Mouse (Mus musculus): ENCODE results near the gene Mipep.

Mipep gene

GRCm38 (mm10) chr14:60871831-60872230 is 87.5 kb downstream of the Mipep start:
- no peak for DNase-seq (ENCODE audit: low spot score)

- no peak for DNase-seq (ENCODE audit: low spot score)
These were observed 97.7 kb downstream of the Mipep start for GRCm38 (mm10) chr14:60882106-60882505.

DNA sequence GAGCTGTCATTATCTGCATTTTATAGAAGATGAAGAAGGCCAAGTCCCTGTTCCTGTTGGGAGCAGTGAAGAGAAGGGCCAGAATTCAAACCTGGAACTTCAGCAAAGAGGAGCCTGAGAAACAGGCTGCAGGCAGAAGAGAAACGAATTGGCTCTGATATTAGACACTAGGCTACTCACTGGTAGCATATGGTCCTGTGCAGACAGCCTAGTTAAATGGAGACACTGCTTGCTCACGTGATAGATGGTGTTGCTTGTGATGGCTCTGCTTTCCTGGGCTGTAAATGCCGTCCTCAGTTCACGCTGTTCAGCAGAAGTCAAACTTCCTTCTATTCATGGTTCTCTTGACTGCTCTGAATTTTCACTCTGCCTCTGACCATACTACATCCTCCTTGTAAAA is 98.3 kb downstream of the Mipep start:
- DNase-seq (ENCODE audit: low spot score), result no peak

DNA sequence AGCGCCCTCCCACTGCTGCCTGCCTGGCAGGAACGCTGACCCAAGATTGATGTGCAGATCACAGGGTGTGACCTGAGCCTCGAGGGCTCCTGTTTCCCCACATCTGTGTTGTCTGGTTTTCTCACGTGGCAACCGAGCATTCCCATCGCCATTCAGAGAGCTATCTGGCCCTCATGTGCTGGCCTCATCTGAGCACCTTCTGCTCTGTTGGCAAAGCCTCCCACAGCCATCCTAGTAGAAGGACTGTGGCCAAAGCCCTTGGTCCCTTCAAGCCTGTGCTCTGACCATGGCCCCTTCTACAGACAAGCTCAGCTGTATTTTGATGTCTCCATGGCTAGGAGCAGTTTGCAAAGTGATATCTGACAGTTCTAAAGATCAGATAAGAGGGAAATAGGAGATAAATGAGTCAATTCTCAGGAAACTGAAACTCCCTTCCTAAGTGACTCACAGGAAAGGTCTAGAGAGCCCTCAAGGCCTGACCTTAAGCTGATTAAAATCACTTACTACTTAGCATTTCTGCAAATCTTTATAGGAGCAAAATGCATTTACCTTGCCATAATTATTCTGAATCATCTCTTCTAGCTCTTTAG is 101.1 kb downstream of the Mipep start:
- no peak for DNase-seq (ENCODE audit: low spot score)

DNA sequence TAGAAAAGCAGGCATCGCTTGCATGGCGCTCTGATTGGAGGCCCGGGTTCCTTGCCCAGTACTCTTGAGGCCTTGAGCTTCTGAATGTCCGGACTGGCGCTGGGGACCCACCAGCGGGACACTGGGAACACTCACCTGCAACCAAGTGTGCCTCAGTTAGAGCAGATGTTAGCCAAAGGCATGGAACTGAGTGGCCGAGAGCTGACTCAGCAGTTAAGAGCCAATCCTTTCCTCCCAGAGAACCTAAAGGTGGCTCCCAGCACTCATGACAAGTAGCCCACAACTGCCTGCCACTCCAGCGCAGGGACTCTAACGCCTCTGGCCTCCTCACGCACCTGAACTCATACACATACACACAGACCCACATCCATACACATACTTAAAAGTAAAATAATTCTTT is 109.5 kb downstream of the Mipep start:
- no peak for DNase-seq (ENCODE audit: low spot score)

GRCm38 (mm10) chr14:60895172-60896000 is 111.0 kb downstream of the Mipep start:
- DNase-seq (ENCODE audit: low spot score), result no peak

GRCm38 (mm10) chr14:60898086-60898667 is 113.8 kb downstream of the Mipep start:
- no peak for DNase-seq (ENCODE audit: low spot score)

DNA sequence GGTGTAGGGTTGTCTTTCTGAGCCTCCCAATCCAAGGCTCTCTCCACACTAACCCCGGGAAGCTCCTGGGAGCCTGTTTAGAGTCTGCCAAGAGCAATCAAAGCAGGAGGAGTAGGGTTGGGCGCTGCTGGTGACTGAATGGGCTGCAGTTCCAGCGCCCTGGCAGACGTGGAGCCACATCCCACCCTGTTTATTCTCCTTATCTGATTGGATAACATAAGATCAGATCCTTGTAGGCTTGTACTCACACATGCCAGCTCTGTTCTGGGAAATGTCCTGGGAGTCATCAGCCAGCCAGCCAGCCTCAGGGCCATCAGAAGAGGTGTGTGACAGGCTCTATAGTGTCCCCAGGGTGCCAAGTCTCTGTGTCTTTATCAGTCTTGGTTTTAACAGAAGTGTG is 120.1 kb downstream of the Mipep start:
- no peak for DNase-seq (ENCODE audit: low spot score)

GRCm38 (mm10) chr14:60906421-60907374 is 122.3 kb downstream of the Mipep start:
- DNase-seq (ENCODE audit: low spot score), result no peak

DNA sequence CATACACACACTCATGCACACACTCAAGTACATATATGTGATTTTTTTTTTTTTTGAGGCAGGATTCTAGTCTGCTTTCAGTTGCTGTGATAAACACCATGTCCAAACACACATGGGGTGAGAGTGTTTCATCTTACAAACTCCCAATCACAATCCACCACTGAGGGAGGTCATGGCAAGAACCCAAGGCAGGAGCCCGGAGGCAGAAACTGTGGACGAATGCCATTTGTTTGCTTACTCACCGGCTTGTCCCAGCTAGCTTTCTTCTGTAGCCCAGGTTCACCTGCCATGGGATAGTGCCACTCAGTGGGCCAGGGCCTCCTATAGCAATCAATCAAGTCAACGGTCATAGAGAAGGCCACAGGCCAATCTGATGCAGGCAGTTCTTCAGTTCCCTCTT is 125.0 kb downstream of the Mipep start:
- DNase-seq (ENCODE audit: low spot score), result no peak

GRCm38 (mm10) chr14:60910506-60911444 is 126.4 kb downstream of the Mipep start:
- no peak for DNase-seq (ENCODE audit: low spot score)

DNA sequence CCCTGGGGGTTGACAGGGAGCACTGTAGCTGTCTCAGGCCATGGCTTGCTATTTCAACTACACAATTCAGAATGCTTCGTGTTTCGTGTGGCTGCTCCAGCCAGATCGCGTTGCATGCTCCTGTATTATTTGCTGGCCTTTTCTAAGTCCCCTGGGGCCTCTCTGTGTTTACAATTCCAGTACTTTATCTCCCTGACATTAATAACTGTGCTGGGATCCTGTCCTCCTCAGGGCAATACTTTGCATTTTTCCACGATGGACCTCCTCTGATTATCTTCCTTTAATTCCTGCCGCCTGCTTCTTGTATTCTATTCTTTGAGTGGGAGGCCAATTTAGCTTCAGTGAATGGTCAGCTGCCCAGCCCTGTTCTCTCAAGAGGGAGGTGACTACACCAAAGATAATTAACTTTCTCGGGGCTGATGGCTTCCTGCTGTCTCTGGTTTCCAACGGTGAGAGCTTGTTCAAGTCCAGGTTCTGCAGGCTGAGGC is 128.7 kb downstream of the Mipep start:
- DNase-seq (ENCODE audit: low spot score), result no peak

- no peak for DNase-seq (ENCODE audit: low spot score)
These were observed 132.3 kb downstream of the Mipep start for GRCm38 (mm10) chr14:60916661-60917060.

DNA sequence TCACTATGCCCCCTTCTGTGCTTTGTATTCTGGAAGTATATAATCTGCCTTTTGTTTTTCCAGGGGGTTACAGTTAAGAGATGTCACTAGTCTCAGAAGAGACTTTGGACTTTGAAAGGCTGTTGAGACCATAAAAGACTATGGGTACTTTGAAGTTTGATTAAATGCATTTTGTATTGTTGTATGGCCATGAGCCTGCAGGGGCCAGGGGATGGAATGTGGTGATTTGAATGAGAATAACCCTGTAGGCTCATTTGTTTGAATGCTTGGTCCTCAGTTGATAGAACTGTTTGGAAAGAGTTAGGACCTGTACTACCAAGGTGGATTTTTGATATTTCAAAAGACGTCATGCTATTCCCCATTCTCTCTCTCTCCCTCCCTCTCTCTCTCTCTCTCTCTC is 141.6 kb downstream of the Mipep start:
- DNase-seq (ENCODE audit: low spot score), result no peak

DNA sequence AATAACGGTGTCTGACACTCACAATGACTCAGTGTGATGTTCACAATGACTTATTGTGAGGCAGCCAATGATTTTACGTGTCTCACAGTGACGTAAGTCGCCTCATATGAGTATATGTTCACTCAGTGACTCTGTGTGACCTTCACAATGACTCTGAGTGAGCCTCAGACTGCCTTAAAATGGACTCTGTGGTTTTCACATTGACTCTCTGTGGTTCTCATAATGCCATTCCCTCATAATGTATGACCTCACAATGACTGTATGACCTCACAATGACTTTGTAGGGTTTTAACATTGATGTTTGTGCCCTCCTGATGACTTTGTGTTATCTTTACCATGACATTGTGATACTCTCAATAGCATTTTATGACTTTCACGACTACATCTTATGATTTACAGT is 151.3 kb downstream of the Mipep start:
- no peak for DNase-seq (ENCODE audit: low spot score)

DNA sequence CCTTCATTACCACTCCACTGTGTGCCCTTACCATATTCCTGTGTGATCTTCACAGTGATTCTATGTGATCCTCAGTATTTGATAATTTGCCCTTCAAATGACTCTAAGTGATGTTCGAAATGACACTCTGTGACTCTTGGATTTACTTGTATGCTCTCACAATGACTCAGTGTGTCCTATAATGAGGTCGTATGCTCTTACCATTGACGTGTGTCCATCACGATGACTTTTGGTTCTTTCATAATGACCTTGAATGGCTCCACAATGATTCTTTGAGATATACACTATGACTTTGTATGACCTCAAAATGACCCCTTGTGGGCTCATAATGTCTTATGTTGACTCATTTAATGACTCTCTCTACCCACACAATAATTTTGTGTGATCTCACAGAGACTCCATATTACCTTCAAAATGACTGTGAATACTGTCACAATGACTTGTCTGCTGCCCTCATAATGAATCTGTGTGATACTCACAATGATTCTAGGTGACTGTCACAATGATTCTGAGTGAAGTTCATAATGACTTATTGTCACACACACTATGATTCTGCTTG is 153.2 kb downstream of the Mipep start:
- DNase-seq (ENCODE audit: low spot score), result no peak

Measured in testis, postnatal 14 days (tissue).